Mouse (Mus musculus) kidney, embryonic 14.5 days (tissue): ENCODE measurements around the gene Fsd2. TPM values are rescaled to one million over a fixed set of nuclear protein-coding genes. Genes with fewer than 3 reads are reported as not detected.

Experiments
- ATAC-seq: fragments of 200-750 bp; cut with Nextera tagmentation; 2 replicates; pipeline ENCODE4 v1.8.0; 2017; ENCODE audit warnings: moderate number of reproducible peaks, mild to moderate bottlenecking, moderate TSS enrichment, moderate library complexity; ENCODE audit not compliant: low FRiP score, low TSS enrichment
- H3K27ac ChIP-seq: fragments of 300-500 bp; sonication (generic); 2 replicates; pipeline ENCODE4 v1.5.1; 2014; ENCODE audit warnings: low read depth, mild to moderate bottlenecking, low read length, moderate library complexity, mixed read lengths
- H3K27me3 ChIP-seq: fragments of 300-500 bp; sonication (generic); 2 replicates; pipeline ENCODE4 v1.6.1; 2014; ENCODE audit warnings: mild to moderate bottlenecking, low read length; ENCODE audit not compliant: control insufficient read depth, insufficient read depth
- H3K36me3 ChIP-seq: fragments of 300-500 bp; sonication (generic); 2 replicates; pipeline ENCODE4 v1.6.1; 2014; ENCODE audit warnings: low read length, mixed read lengths; ENCODE audit not compliant: control insufficient read depth, insufficient read depth
- H3K4me1 ChIP-seq: fragments of 300-500 bp; sonication (generic); 2 replicates; pipeline ENCODE4 v1.6.1; 2014; ENCODE audit warnings: low read length, mixed read lengths; ENCODE audit not compliant: control insufficient read depth, insufficient read depth
- H3K4me2 ChIP-seq: fragments of 300-500 bp; sonication (generic); replicated peaks from 2 replicates; pipeline ENCODE4 v1.6.1; 2014; ENCODE audit warnings: low read depth, mild to moderate bottlenecking, low read length
- H3K4me3 ChIP-seq: fragments of 300-500 bp; sonication (generic); 2 replicates; pipeline ENCODE4 v1.5.1; 2014; ENCODE audit warnings: mild to moderate bottlenecking, low read length
- H3K9ac ChIP-seq: fragments of 300-500 bp; sonication (generic); 2 replicates; pipeline ENCODE4 v1.6.1; 2014; ENCODE audit warnings: low read depth, mild to moderate bottlenecking, low read length, moderate library complexity
- H3K9me3 ChIP-seq: fragments of 300-500 bp; sonication (generic); 2 replicates; pipeline ENCODE4 v1.6.1; 2016; ENCODE audit warnings: low read length; ENCODE audit not compliant: control insufficient read depth
- WGBS: fragments of 180-500 bp; shearing (Covaris S2); extraction: QIAGEN DNeasy Blood & Tissue Kit; methylation state at CpG from one replicate; pipeline ENCODE4 v1.1.7; 2014; 5-methylcytosine and 5-hydroxymethylcytosine counted together
- polyA plus RNA-seq: library from polyadenylated mRNA; unstranded; fragments of >200 nt; fragmentation: Nextera tagmentation; extraction: Ambion mirVana; gene quantifications from 2 replicates; pipeline ENCODE4 v1.2.1, GENCODE M21; 2014

Gene Fsd2
- polyA plus RNA-seq, 1 experiment from 2014 or later = not detected

GRCm38 (mm10) chr7:81559231-81559980, 7.3 kb downstream of the Fsd2 start:
- 88% methylated on average over 14 of the region's 14 CpGs for WGBS

DNA sequence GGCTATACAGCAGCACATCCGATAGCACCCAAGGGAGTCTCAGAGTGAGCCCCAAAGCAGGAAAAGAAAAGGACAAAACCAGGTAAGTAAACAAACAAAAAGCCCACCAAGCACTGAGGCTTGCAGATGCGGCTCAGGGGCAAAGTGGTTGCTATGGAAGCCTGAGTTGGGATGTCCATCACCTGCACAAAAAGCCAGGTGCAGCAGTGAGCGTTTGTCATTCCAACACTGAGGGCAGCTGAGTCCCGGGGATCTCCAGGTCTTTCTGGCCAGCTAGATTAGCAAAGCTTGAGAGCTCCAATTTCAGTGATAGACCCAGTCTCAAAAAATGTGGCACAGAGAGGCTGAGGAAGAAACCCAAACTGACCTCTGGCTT, 8.8 kb downstream of the Fsd2 start:
- Histone ChIP-seq H3K4me2 (no peak overlapping the region), H3K9ac (no peak overlapping the region), H3K4me1 (no peaks in the 10 kb centered on the region), H3K36me3 (no peaks in the 10 kb centered on the region), H3K27me3 (no peaks in the 10 kb centered on the region), H3K9me3 (no peaks in the 10 kb centered on the region), H3K4me3 (no peak overlapping the region), H3K27ac (no peak overlapping the region)
- ATAC-seq = no peak
- WGBS = 71% methylated on average over 4 of the region's 4 CpGs

More at GRCm38 (mm10) chr7:81559231-81559980, 7.3 kb downstream of the Fsd2 start:
- Histone ChIP-seq H3K9me3 (no peaks in the 10 kb centered on the region), H3K4me2 (no peak overlapping the region), H3K4me1 (no peaks in the 10 kb centered on the region), H3K27me3 (no peaks in the 10 kb centered on the region), H3K27ac (no peak overlapping the region), H3K4me3 (no peak overlapping the region), H3K9ac (no peak overlapping the region), H3K36me3 (no peaks in the 10 kb centered on the region)
- no peak for ATAC-seq

GRCm38 (mm10) chr7:81557252-81557984, 9.3 kb downstream of the Fsd2 start:
- WGBS = 73% methylated on average over 7 of the region's 7 CpGs

DNA sequence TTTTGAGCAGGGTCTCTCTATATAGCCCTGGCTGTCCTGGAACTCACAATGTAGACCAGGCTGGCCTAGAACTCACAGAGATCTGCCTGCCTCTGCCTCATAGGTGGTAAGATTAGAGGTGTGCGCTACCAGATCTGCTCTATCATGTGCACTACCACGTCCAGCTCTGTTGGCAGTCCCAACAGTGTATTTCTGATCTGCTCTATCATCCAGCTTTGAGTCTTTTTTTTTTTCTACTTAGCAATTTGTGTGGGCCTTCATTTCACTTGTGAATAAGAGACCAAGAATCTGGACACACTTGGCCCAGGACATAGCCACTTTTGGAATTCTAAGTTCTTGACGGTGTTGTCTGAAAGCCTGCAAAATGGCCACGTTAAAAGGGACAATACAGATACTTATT, 9.9 kb downstream of the Fsd2 start:
- no peaks in the 10 kb centered on the region for H3K9me3 ChIP-seq
- H3K4me1 ChIP-seq = no peaks in the 10 kb centered on the region
- H3K36me3 ChIP-seq = no peaks in the 10 kb centered on the region
- H3K27ac ChIP-seq = no peak overlapping the region
- no peak overlapping the region for H3K4me3 ChIP-seq
- 87% methylated on average over 4 of the region's 4 CpGs for WGBS
- no peaks in the 10 kb centered on the region for H3K27me3 ChIP-seq
- no peak overlapping the region for H3K4me2 ChIP-seq
- no peak for ATAC-seq
- H3K9ac ChIP-seq = no peak overlapping the region

More at GRCm38 (mm10) chr7:81557252-81557984, 9.3 kb downstream of the Fsd2 start:
- Histone ChIP-seq H3K27ac (no peak overlapping the region), H3K4me3 (no peak overlapping the region), H3K4me2 (no peak overlapping the region), H3K27me3 (no peaks in the 10 kb centered on the region), H3K4me1 (no peaks in the 10 kb centered on the region), H3K9ac (no peak overlapping the region), H3K9me3 (no peaks in the 10 kb centered on the region), H3K36me3 (no peaks in the 10 kb centered on the region)
- no peak for ATAC-seq

GRCm38 (mm10) chr7:81554369-81554768, 12.4 kb downstream of the Fsd2 start:
- Histone ChIP-seq H3K4me3 (no peak overlapping the region), H3K9ac (no peak overlapping the region), H3K9me3 (no peaks in the 10 kb centered on the region), H3K36me3 (no peaks in the 10 kb centered on the region), H3K27me3 (no peaks in the 10 kb centered on the region), H3K4me1 (no peaks in the 10 kb centered on the region), H3K27ac (no peak overlapping the region), H3K4me2 (no peak overlapping the region)
- 87% methylated on average over 2 of the region's 2 CpGs for WGBS
- no peak for ATAC-seq

- Histone ChIP-seq H3K36me3 (no peaks in the 10 kb centered on the region), H3K9ac (no peak overlapping the region), H3K27ac (no peak overlapping the region), H3K4me3 (no peak overlapping the region), H3K27me3 (no peaks in the 10 kb centered on the region), H3K4me1 (no peaks in the 10 kb centered on the region), H3K4me2 (no peak overlapping the region), H3K9me3 (no peaks in the 10 kb centered on the region)
- WGBS = 59% methylated on average over 4 of the region's 4 CpGs
- no peak for ATAC-seq
These were observed 13.2 kb downstream of the Fsd2 start for GRCm38 (mm10) chr7:81553589-81553988.

- no peak overlapping the region for H3K27ac ChIP-seq
- WGBS = 69% methylated on average over 11 of the region's 11 CpGs
These were observed 17.9 kb downstream of the Fsd2 start for GRCm38 (mm10) chr7:81548864-81549263.

GRCm38 (mm10) chr7:81542934-81543333, 23.8 kb downstream of the Fsd2 start:
- Histone ChIP-seq H3K36me3 (no peaks in the 10 kb centered on the region), H3K27me3 (no peaks in the 10 kb centered on the region), H3K27ac (no peak overlapping the region), H3K9ac (no peak overlapping the region), H3K4me3 (no peak overlapping the region), H3K9me3 (no peaks in the 10 kb centered on the region), H3K4me1 (0 out of 2 replicates have a peak, but pooled peaks cover 2% of the 10 kb centered on the region), H3K4me2 (no peak overlapping the region)
- no peak for ATAC-seq
- 86% methylated on average over 8 of the region's 8 CpGs for WGBS

More at GRCm38 (mm10) chr7:81548864-81549263, 17.9 kb downstream of the Fsd2 start:
- Histone ChIP-seq H3K27me3 (no peaks in the 10 kb centered on the region), H3K4me3 (no peak overlapping the region), H3K4me1 (no peaks in the 10 kb centered on the region), H3K4me2 (no peak overlapping the region), H3K9ac (no peak overlapping the region), H3K9me3 (no peaks in the 10 kb centered on the region), H3K36me3 (no peaks in the 10 kb centered on the region)
- ATAC-seq = 0 out of 2 replicates have a peak, but pooled peaks have one; percentile 28

- Histone ChIP-seq H3K4me3 (no peak overlapping the region), H3K36me3 (no peaks in the 10 kb centered on the region), H3K4me1 (0 out of 2 replicates have a peak, but pooled peaks cover 2% of the 10 kb centered on the region), H3K27me3 (no peaks in the 10 kb centered on the region), H3K4me2 (no peak overlapping the region), H3K9ac (no peak overlapping the region), H3K9me3 (no peaks in the 10 kb centered on the region), H3K27ac (no peak overlapping the region)
- WGBS = 78% methylated on average over 7 of the region's 7 CpGs
- no peak for ATAC-seq
These were observed 24.7 kb downstream of the Fsd2 start for GRCm38 (mm10) chr7:81541924-81542524.
